Mouse (Mus musculus) mouse trophoblast stem cell (cell line): ENCODE measurements around the gene Gm17175.
"Not testable (repeated sequence)": the region's sequence is repeated elsewhere in the genome, so short reads cannot be mapped to it uniquely, and the experiment has no call there.

Experiments
- in situ Hi-C, 2 experiments: fragments of 300-500 bp; cut with MseI, MboI; formaldehyde crosslinking; loops; 2 replicates in 1 of 2; 3 replicates in 1 of 2; pipeline ENCODE4 v1.15.1; 2025

Gm17175 gene

GRCm38 (mm10) chr14:51573963-51574362 lies at the start of gene Gm17175:
TSS of gene Gm17175 (minus strand) at chr14:51574063.
- in situ Hi-C loops, result not testable (repeated sequence)

- in situ Hi-C loops, result no loop called here
These were observed 37.3 kb upstream of the Gm17175 start, which contains the start of gene Gm17078 for GRCm38 (mm10) chr14:51611210-51611609. TSS of gene Gm17078 (minus strand) at chr14:51611310.

GRCm38 (mm10) chr14:51592039-51592438 lies 18.2 kb upstream of the Gm17175 start, which contains the start of gene Gm17174:
TSS of gene Gm17174 (minus strand) at chr14:51592139.
- in situ Hi-C loops, result not testable (repeated sequence)

GRCm38 (mm10) chr14:51552490-51552889 lies 21.4 kb downstream of the Gm17175 start, which contains the start of gene Gm5622:
TSS of gene Gm5622 (plus strand) at chr14:51552790.
- in situ Hi-C loops, result no loop called here
